Mouse (Mus musculus): ENCODE results near the gene Pex26. TPM values are rescaled to one million over a fixed set of nuclear protein-coding genes. Genes with fewer than 3 reads are reported as not detected.

Gene Pex26
- polyA plus RNA-seq, 1 experiment: 2.7 TPM

GRCm38 (mm10) chr6:121139271-121139670 lies 44.2 kb upstream of the Pex26 start:
- Histone ChIP-seq H3K79me3 (ENCODE audit: low read depth) (no peaks in the 10 kb centered on the region), H3K27me3 (ENCODE audit: control insufficient read depth, insufficient read depth, insufficient read length) (no peaks in the 10 kb centered on the region), H3ac (ENCODE audit: control insufficient read depth, insufficient read length, low read depth) (no peak overlapping the region), H3K36me3 (ENCODE audit: control insufficient read depth, insufficient read depth) (no peaks in the 10 kb centered on the region), H3K79me2 (ENCODE audit: control insufficient read depth, insufficient read depth) (no peaks in the 10 kb centered on the region), H3K4me3 (ENCODE audit: insufficient read depth, poor library complexity, severe bottlenecking) (no peak overlapping the region)
- no peak for TF ChIP-seq USF1 (IDR thresholded peaks at IDR 0.05; ENCODE audit: low read depth)

GRCm38 (mm10) chr6:121142298-121142697 lies 41.2 kb upstream of the Pex26 start:
- no peak overlapping the region for H3ac ChIP-seq (ENCODE audit: control insufficient read depth, insufficient read length, low read depth)
- no peaks in the 10 kb centered on the region for H3K36me3 ChIP-seq (ENCODE audit: control insufficient read depth, insufficient read depth)
- no peaks in the 10 kb centered on the region for H3K79me3 ChIP-seq (ENCODE audit: low read depth)
- no peak for TF ChIP-seq USF1 (IDR thresholded peaks at IDR 0.05; ENCODE audit: low read depth)
- TF ChIP-seq MYOG (IDR thresholded peaks at IDR 0.05; ENCODE audit: control insufficient read depth, extremely low read depth, insufficient read length): no peak
- no peak for TF ChIP-seq MYOD1 (IDR thresholded peaks at IDR 0.05; ENCODE audit: control insufficient read depth, insufficient read length, low read depth)
- TF ChIP-seq CTCF (IDR thresholded peaks at IDR 0.05; ENCODE audit: control insufficient read depth, insufficient read depth, insufficient read length): no peak
- no peak for TF ChIP-seq MAX (IDR thresholded peaks at IDR 0.05)
- no peak for TF ChIP-seq FOSL1 (IDR thresholded peaks at IDR 0.05; ENCODE audit: insufficient read depth, low read length, poor library complexity, severe bottlenecking)
- TF ChIP-seq CEBPB (IDR thresholded peaks at IDR 0.05; ENCODE audit: low read depth): no peak
- H3K79me2 ChIP-seq (ENCODE audit: control insufficient read depth, insufficient read depth): no peaks in the 10 kb centered on the region
- no peaks in the 10 kb centered on the region for H3K27me3 ChIP-seq (ENCODE audit: control insufficient read depth, insufficient read depth, insufficient read length)
- H3K4me3 ChIP-seq (ENCODE audit: insufficient read depth, poor library complexity, severe bottlenecking): no peak overlapping the region

- TF ChIP-seq MYOD1 (IDR thresholded peaks at IDR 0.05; ENCODE audit: control insufficient read depth, insufficient read length, low read depth) (no peak), FOSL1 (IDR thresholded peaks at IDR 0.05; ENCODE audit: insufficient read depth, low read length, poor library complexity, severe bottlenecking) (no peak), CTCF (IDR thresholded peaks at IDR 0.05; ENCODE audit: control insufficient read depth, insufficient read depth, insufficient read length) (no peak), MAX (IDR thresholded peaks at IDR 0.05) (no peak)
These were observed 40.0 kb upstream of the Pex26 start for GRCm38 (mm10) chr6:121143439-121143838.

GRCm38 (mm10) chr6:121144066-121144465 lies 39.4 kb upstream of the Pex26 start:
- H3K79me3 ChIP-seq (ENCODE audit: low read depth): no peaks in the 10 kb centered on the region
- TF ChIP-seq MYOD1 (IDR thresholded peaks at IDR 0.05; ENCODE audit: control insufficient read depth, insufficient read length, low read depth) (no peak), CTCF (IDR thresholded peaks at IDR 0.05; ENCODE audit: control insufficient read depth, insufficient read depth, insufficient read length) (no peak)
- no peaks in the 10 kb centered on the region for H3K27me3 ChIP-seq (ENCODE audit: control insufficient read depth, insufficient read depth, insufficient read length)
- H3K4me3 ChIP-seq (ENCODE audit: insufficient read depth, poor library complexity, severe bottlenecking): no peak overlapping the region
- no peaks in the 10 kb centered on the region for H3K36me3 ChIP-seq (ENCODE audit: control insufficient read depth, insufficient read depth)
- no peak overlapping the region for H3ac ChIP-seq (ENCODE audit: control insufficient read depth, insufficient read length, low read depth)
- H3K79me2 ChIP-seq (ENCODE audit: control insufficient read depth, insufficient read depth): no peaks in the 10 kb centered on the region

More at GRCm38 (mm10) chr6:121143439-121143838, 40.0 kb upstream of the Pex26 start:
- Histone ChIP-seq H3K27me3 (ENCODE audit: control insufficient read depth, insufficient read depth, insufficient read length) (no peaks in the 10 kb centered on the region), H3K36me3 (ENCODE audit: control insufficient read depth, insufficient read depth) (no peaks in the 10 kb centered on the region), H3K79me2 (ENCODE audit: control insufficient read depth, insufficient read depth) (no peaks in the 10 kb centered on the region), H3K79me3 (ENCODE audit: low read depth) (no peaks in the 10 kb centered on the region), H3ac (ENCODE audit: control insufficient read depth, insufficient read length, low read depth) (no peak overlapping the region), H3K4me3 (ENCODE audit: insufficient read depth, poor library complexity, severe bottlenecking) (no peak overlapping the region)

- no peaks in the 10 kb centered on the region for H3K79me3 ChIP-seq (ENCODE audit: low read depth)
- H3ac ChIP-seq (ENCODE audit: control insufficient read depth, insufficient read length, low read depth): no peak overlapping the region
- H3K4me3 ChIP-seq (ENCODE audit: insufficient read depth, poor library complexity, severe bottlenecking): no peak overlapping the region
- H3K79me2 ChIP-seq (ENCODE audit: control insufficient read depth, insufficient read depth): no peaks in the 10 kb centered on the region
- TF ChIP-seq USF1 (IDR thresholded peaks at IDR 0.05; ENCODE audit: low read depth): no peak
- no peak for TF ChIP-seq MYOG (IDR thresholded peaks at IDR 0.05; ENCODE audit: control insufficient read depth, extremely low read depth, insufficient read length)
- TF ChIP-seq MAX (IDR thresholded peaks at IDR 0.05): no peak
- TF ChIP-seq FOSL1 (IDR thresholded peaks at IDR 0.05; ENCODE audit: insufficient read depth, low read length, poor library complexity, severe bottlenecking): no peak
- no peak for TF ChIP-seq MYOD1 (IDR thresholded peaks at IDR 0.05; ENCODE audit: control insufficient read depth, insufficient read length, low read depth)
- TF ChIP-seq CTCF (IDR thresholded peaks at IDR 0.05; ENCODE audit: control insufficient read depth, insufficient read depth, insufficient read length): no peak
- TF ChIP-seq CEBPB (IDR thresholded peaks at IDR 0.05; ENCODE audit: low read depth): no peak
- H3K36me3 ChIP-seq (ENCODE audit: control insufficient read depth, insufficient read depth): no peaks in the 10 kb centered on the region
- no peaks in the 10 kb centered on the region for H3K27me3 ChIP-seq (ENCODE audit: control insufficient read depth, insufficient read depth, insufficient read length)
These were observed 38.4 kb upstream of the Pex26 start for GRCm38 (mm10) chr6:121145010-121145604.

GRCm38 (mm10) chr6:121145906-121146305 lies 37.6 kb upstream of the Pex26 start:
- Histone ChIP-seq H3K79me2 (ENCODE audit: control insufficient read depth, insufficient read depth) (no peaks in the 10 kb centered on the region), H3K79me3 (ENCODE audit: low read depth) (no peaks in the 10 kb centered on the region), H3K27me3 (ENCODE audit: control insufficient read depth, insufficient read depth, insufficient read length) (no peaks in the 10 kb centered on the region), H3K36me3 (ENCODE audit: control insufficient read depth, insufficient read depth) (no peaks in the 10 kb centered on the region), H3K4me3 (ENCODE audit: insufficient read depth, poor library complexity, severe bottlenecking) (no peak overlapping the region), H3ac (ENCODE audit: control insufficient read depth, insufficient read length, low read depth) (no peak overlapping the region)
- TF ChIP-seq FOSL1 (IDR thresholded peaks at IDR 0.05; ENCODE audit: insufficient read depth, low read length, poor library complexity, severe bottlenecking): no peak
- no peak for TF ChIP-seq MYOD1 (IDR thresholded peaks at IDR 0.05; ENCODE audit: control insufficient read depth, insufficient read length, low read depth)
- no peak for TF ChIP-seq MAX (IDR thresholded peaks at IDR 0.05)
- no peak for TF ChIP-seq USF1 (IDR thresholded peaks at IDR 0.05; ENCODE audit: low read depth)
- no peak for TF ChIP-seq MYOG (IDR thresholded peaks at IDR 0.05; ENCODE audit: control insufficient read depth, extremely low read depth, insufficient read length)
- TF ChIP-seq CEBPB (IDR thresholded peaks at IDR 0.05; ENCODE audit: low read depth): no peak
- no peak for TF ChIP-seq CTCF (IDR thresholded peaks at IDR 0.05; ENCODE audit: control insufficient read depth, insufficient read depth, insufficient read length)

Measured in C2C12 (cell line).